9 mouse cellular contexts compared by ENCODE assay signal in genomic region chr15:9139447-9139846, GRCm38 (mm10). TPM values are rescaled to one million over a fixed set of nuclear protein-coding genes. Genes with fewer than 3 reads are reported as not detected.
DNase-seq lines count a peak whose midpoint lies in the region; ATAC-seq lines count a peak whose summit lies in the region.
"Had no signal": no experiment of that assay in that cellular context is flagged by ENCODE, and none has a peak within 500 bp of the region (broad histone marks: within the 10 kb centered on the region; RNA-seq: fewer than 3 reads in every experiment).

No protein-coding gene starts in this region.

- peak; percentile 25 for DNase-seq in cerebellum, adult 11 months
- DNase-seq in cerebellum, postnatal 25 days, result no peak
- peak; percentile 24 for DNase-seq in thymus, postnatal 4 days
- DNase-seq in thymus, postnatal 0 days (ENCODE audit: low spot score), result no peak
- DNase-seq in hindbrain, embryonic 11.5 days (ENCODE audit: low spot score), result peak; percentile 27
- DNase-seq in midbrain, embryonic 14.5 days, result peak; percentile 7
- no peak for DNase-seq in layer of hippocampus, adult 9-11 months
- no peak for DNase-seq in kidney, adult 8-10 months

- WGBS in hindbrain, embryonic 11.5 days, result 34% methylated on average over 10 of the region's 10 CpGs
- 27% methylated on average over 10 of the region's 10 CpGs for WGBS in midbrain, embryonic 14.5 days

- no peak for ATAC-seq in hindbrain, embryonic 11.5 days (ENCODE audit: low FRiP score)
- ATAC-seq in midbrain, embryonic 14.5 days (ENCODE audit: low FRiP score, low TSS enrichment), result no peak

- H3K27ac ChIP-seq in hindbrain, embryonic 11.5 days (ENCODE audit: low read depth, low read length), result no peak overlapping the region
- H3K27ac ChIP-seq in midbrain, embryonic 14.5 days (replicated peaks; ENCODE audit: low read depth, low read length), result no peak overlapping the region

- H3K9ac ChIP-seq in hindbrain, embryonic 11.5 days (ENCODE audit: low read depth, low read length), result peak overlapping the region; percentile 63
- H3K9ac ChIP-seq in midbrain, embryonic 14.5 days (replicated peaks; ENCODE audit: low read length), result peak overlapping the region; percentile 48

- no peaks in the 10 kb centered on the region for H3K9me3 ChIP-seq in hindbrain, embryonic 11.5 days (ENCODE audit: control insufficient read depth, low read length)
- no peaks in the 10 kb centered on the region for H3K9me3 ChIP-seq in midbrain, embryonic 14.5 days (ENCODE audit: control insufficient read depth, low read length)

- H3K27me3 ChIP-seq in hindbrain, embryonic 11.5 days (ENCODE audit: control insufficient read depth, insufficient read depth, low read length), result no peaks in the 10 kb centered on the region
- no peaks in the 10 kb centered on the region for H3K27me3 ChIP-seq in midbrain, embryonic 14.5 days (ENCODE audit: control insufficient read depth, insufficient read depth, low read length)
- H3K27me3 ChIP-seq: Patski had no signal

- peak overlapping the region; percentile 84 for H3K4me3 ChIP-seq in hindbrain, embryonic 11.5 days (ENCODE audit: low read depth, low read length)
- peak overlapping the region; percentile 83 for H3K4me3 ChIP-seq in midbrain, embryonic 14.5 days (replicated peaks; ENCODE audit: low read depth, low read length)

- peak overlapping the region; percentile 43 for H3K4me2 ChIP-seq in hindbrain, embryonic 11.5 days (replicated peaks; ENCODE audit: low read depth, low read length)
- H3K4me2 ChIP-seq in midbrain, embryonic 14.5 days (ENCODE audit: low read length), result peak overlapping the region; percentile 62

- peaks cover 10% of the 10 kb centered on the region for H3K36me3 ChIP-seq in hindbrain, embryonic 11.5 days (ENCODE audit: control insufficient read depth, insufficient read depth, low read length)
- peaks cover 18% of the 10 kb centered on the region; the same call in 1 of the 2 replicates for H3K36me3 ChIP-seq in midbrain, embryonic 14.5 days (ENCODE audit: control insufficient read depth, insufficient read depth, low read length)

- H3K4me1 ChIP-seq in hindbrain, embryonic 11.5 days (replicated peaks; ENCODE audit: control insufficient read depth, insufficient read depth, low read length), result no peaks in the 10 kb centered on the region
- H3K4me1 ChIP-seq in midbrain, embryonic 14.5 days (ENCODE audit: control insufficient read depth, insufficient read depth, low read length), result peaks cover 13% of the 10 kb centered on the region

RNA-seq across cellular contexts. Expression of gene Lmbrd2, which starts 0.9 kb away (rescaled TPM):
- 2.1 and 2.3 TPM in 2 replicates for polyA plus RNA-seq in thymus, postnatal 0 days (2015; fragmentation: Nextera tagmentation; extraction: Ambion mirVana)
- polyA plus RNA-seq in hindbrain, embryonic 11.5 days (2014; fragmentation: Nextera tagmentation; extraction: Ambion mirVana), result 4.6 and 8.7 TPM in 2 replicates
- 9.0 and 15.2 TPM in 2 replicates for polyA plus RNA-seq in midbrain, embryonic 14.5 days (2014; fragmentation: Nextera tagmentation; extraction: Ambion mirVana)

RNA-seq across cellular contexts. Expression of gene Skp2, which starts 15.8 kb away (rescaled TPM):
- polyA plus RNA-seq in thymus, postnatal 0 days (2015; fragmentation: Nextera tagmentation; extraction: Ambion mirVana), result 32.5 and 33.7 TPM in 2 replicates
- 95.9 and 105 TPM in 2 replicates for polyA plus RNA-seq in hindbrain, embryonic 11.5 days (2014; fragmentation: Nextera tagmentation; extraction: Ambion mirVana)
- 17.7 and 26.8 TPM in 2 replicates for polyA plus RNA-seq in midbrain, embryonic 14.5 days (2014; fragmentation: Nextera tagmentation; extraction: Ambion mirVana)

Comparison
In these comparisons a context has a peak if more than half of its experiments do, and no peak if none do; other contexts are left out.
1. DNase-seq: peak in cerebellum, adult 11 months (single experiment), thymus, postnatal 4 days (single experiment), hindbrain, embryonic 11.5 days (single experiment) and midbrain, embryonic 14.5 days (single experiment); none in cerebellum, postnatal 25 days (0 of 2), thymus, postnatal 0 days (single experiment), layer of hippocampus, adult 9-11 months (single experiment) and kidney, adult 8-10 months (0 of 2).